Mouse (Mus musculus) E14TG2a.4 (cell line): ENCODE measurements around the gene Olfr56.
"Not testable (repeated sequence)": the region's sequence is repeated elsewhere in the genome, so short reads cannot be mapped to it uniquely, and the experiment has no call there.

Experiments
- CTCF ChIP-seq: conservative IDR thresholded peaks from 2 replicates; pipeline ENCODE4 v1.5.1; 2014; ENCODE audit warnings: low read length
- POU5F1 ChIP-seq: IDR thresholded peaks from 2 replicates; pipeline ENCODE4 v1.6.1; 2014; ENCODE audit warnings: low read length, borderline replicate concordance

GRCm38 (mm10) chr11:48993296-48993695 is 14.6 kb downstream of the Olfr56 start:
- not testable (repeated sequence) for TF ChIP-seq CTCF, POU5F1
